Mouse (Mus musculus): ENCODE data around the gene Cyp2s1. TPM values are rescaled to one million over a fixed set of nuclear protein-coding genes. Genes with fewer than 3 reads are reported as not detected.

The Cyp2s1 gene
- polyA plus RNA-seq, 1 experiment from 2014 or later: 1.9 TPM

DNA sequence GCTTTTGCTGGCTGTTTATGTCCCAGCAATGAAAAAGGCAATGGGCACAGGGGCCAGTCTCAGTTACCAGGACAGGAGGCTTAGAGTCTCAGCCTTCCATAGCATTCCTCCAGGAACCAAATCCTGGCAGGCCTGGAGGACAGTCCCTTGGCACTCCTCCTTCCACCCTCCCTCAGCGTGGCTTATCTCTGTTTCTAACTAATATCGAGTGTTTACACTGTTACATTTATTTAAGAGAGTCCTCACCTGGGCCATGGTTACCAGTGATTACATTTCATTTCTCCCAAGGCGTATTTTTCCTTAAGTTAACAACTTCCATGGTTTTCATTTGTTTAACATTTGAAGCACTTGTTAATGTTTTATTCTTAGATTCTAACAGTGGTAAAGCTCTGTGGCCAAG is 28.2 kb upstream of the Cyp2s1 start:
- Histone ChIP-seq H3K9me3 (ENCODE audit: control insufficient read depth, low read length) (no peaks in the 10 kb centered on the region), H3K27ac (replicated peaks; ENCODE audit: low read depth, low read length) (no peak overlapping the region), H3K4me1 (ENCODE audit: control insufficient read depth, insufficient read depth, low read length) (no peaks in the 10 kb centered on the region), H3K4me2 (ENCODE audit: low read depth, severe bottlenecking) (no peak overlapping the region), H3K9ac (ENCODE audit: low read length) (no peak overlapping the region), H3K27me3 (ENCODE audit: control insufficient read depth, insufficient read depth, low read length) (no peaks in the 10 kb centered on the region), H3K4me3 (ENCODE audit: low read depth, low read length) (no peak overlapping the region), H3K36me3 (ENCODE audit: control insufficient read depth, insufficient read depth, low read length) (no peaks in the 10 kb centered on the region)
- ATAC-seq (ENCODE audit: insufficient number of reproducible peaks, low FRiP score, low TSS enrichment, low read depth) (no peak), DNase-seq (ENCODE audit: low spot score) (no peak)
- 78% methylated on average over 3 of the region's 3 CpGs for WGBS

DNA sequence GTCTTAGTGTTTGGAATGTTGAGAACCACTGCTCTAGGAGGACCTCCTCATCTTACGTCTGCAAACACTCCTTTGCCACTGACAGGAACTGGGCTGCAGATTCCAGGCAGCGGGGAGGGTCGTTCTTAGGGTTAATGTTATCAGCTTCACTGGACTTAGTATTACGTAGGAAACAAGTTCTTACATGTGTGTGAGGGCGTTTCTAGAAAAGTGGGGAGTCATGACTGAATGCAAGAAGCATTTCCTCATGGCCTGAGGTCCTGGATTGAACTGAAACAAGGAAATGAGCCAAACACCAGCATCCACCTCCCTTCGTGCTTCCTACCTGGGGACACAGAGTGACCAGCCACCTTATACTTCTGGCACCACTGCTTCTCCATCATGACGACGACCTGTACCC is 27.7 kb upstream of the Cyp2s1 start:
- DNase-seq (ENCODE audit: low spot score) (no peak), ATAC-seq (ENCODE audit: insufficient number of reproducible peaks, low FRiP score, low TSS enrichment, low read depth) (no peak)
- Histone ChIP-seq H3K9ac (ENCODE audit: low read length) (no peak overlapping the region), H3K4me2 (ENCODE audit: low read depth, severe bottlenecking) (no peak overlapping the region), H3K4me1 (ENCODE audit: control insufficient read depth, insufficient read depth, low read length) (no peaks in the 10 kb centered on the region), H3K9me3 (ENCODE audit: control insufficient read depth, low read length) (no peaks in the 10 kb centered on the region), H3K4me3 (ENCODE audit: low read depth, low read length) (no peak overlapping the region), H3K27ac (replicated peaks; ENCODE audit: low read depth, low read length) (no peak overlapping the region), H3K36me3 (ENCODE audit: control insufficient read depth, insufficient read depth, low read length) (no peaks in the 10 kb centered on the region), H3K27me3 (ENCODE audit: control insufficient read depth, insufficient read depth, low read length) (no peaks in the 10 kb centered on the region)
- WGBS: 64% methylated on average over 8 of the region's 8 CpGs

DNA sequence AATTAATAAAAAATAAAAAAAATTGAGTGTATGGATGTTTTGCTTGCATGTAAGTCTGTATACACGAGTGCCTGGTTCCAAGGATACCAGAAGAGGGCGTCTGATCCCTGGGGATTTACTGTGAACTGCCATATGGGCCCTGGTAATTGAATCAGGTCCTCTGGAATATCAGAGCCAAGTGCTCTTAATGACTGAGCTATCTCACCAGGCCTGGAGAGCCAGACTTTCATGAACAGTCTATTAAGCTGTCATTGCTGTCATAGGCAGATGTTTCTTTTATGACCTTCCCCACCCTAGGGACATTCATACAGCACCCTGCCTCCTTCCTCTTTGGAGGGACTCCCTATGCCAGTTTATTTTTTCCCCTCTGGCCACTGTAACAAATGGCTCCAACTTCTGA is 26.8 kb upstream of the Cyp2s1 start:
- Histone ChIP-seq H3K4me3 (ENCODE audit: low read depth, low read length) (no peak overlapping the region), H3K4me2 (ENCODE audit: low read depth, severe bottlenecking) (no peak overlapping the region), H3K4me1 (ENCODE audit: control insufficient read depth, insufficient read depth, low read length) (no peaks in the 10 kb centered on the region), H3K36me3 (ENCODE audit: control insufficient read depth, insufficient read depth, low read length) (no peaks in the 10 kb centered on the region), H3K27ac (replicated peaks; ENCODE audit: low read depth, low read length) (no peak overlapping the region), H3K9ac (ENCODE audit: low read length) (no peak overlapping the region), H3K9me3 (ENCODE audit: control insufficient read depth, low read length) (no peaks in the 10 kb centered on the region), H3K27me3 (ENCODE audit: control insufficient read depth, insufficient read depth, low read length) (no peaks in the 10 kb centered on the region)
- no peak for DNase-seq (ENCODE audit: low spot score)
- WGBS: 31% methylated on average over 2 of the region's 2 CpGs
- ATAC-seq (ENCODE audit: insufficient number of reproducible peaks, low FRiP score, low TSS enrichment, low read depth): no peak

DNA sequence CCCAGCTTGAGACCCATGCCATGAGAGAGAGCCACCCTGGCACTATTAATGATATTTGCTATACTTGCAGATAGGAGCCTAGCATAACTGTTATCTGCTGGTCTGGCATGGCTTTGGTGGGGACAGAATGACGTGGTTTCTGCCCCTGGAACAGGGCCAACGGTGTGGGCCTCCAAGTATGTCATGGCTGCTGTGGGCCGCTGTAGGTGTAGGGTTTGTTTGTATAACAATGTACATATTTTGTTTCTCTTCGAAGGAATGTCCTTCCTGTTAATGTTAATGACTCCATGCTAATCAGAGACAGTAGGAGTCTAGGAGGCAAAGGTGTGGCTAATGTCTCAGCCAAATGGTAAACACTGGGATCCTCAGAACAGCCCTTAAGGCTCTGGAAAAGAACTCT is 24.2 kb upstream of the Cyp2s1 start:
- WGBS: 80% methylated on average over 4 of the region's 4 CpGs
- no peak for DNase-seq (ENCODE audit: low spot score)
- Histone ChIP-seq H3K4me2 (ENCODE audit: low read depth, severe bottlenecking) (no peak overlapping the region), H3K4me1 (ENCODE audit: control insufficient read depth, insufficient read depth, low read length) (no peaks in the 10 kb centered on the region), H3K36me3 (ENCODE audit: control insufficient read depth, insufficient read depth, low read length) (no peaks in the 10 kb centered on the region), H3K9me3 (ENCODE audit: control insufficient read depth, low read length) (no peaks in the 10 kb centered on the region), H3K27ac (replicated peaks; ENCODE audit: low read depth, low read length) (no peak overlapping the region), H3K9ac (ENCODE audit: low read length) (no peak overlapping the region), H3K27me3 (ENCODE audit: control insufficient read depth, insufficient read depth, low read length) (no peaks in the 10 kb centered on the region), H3K4me3 (ENCODE audit: low read depth, low read length) (no peak overlapping the region)
- no peak for ATAC-seq (ENCODE audit: insufficient number of reproducible peaks, low FRiP score, low TSS enrichment, low read depth)

DNA sequence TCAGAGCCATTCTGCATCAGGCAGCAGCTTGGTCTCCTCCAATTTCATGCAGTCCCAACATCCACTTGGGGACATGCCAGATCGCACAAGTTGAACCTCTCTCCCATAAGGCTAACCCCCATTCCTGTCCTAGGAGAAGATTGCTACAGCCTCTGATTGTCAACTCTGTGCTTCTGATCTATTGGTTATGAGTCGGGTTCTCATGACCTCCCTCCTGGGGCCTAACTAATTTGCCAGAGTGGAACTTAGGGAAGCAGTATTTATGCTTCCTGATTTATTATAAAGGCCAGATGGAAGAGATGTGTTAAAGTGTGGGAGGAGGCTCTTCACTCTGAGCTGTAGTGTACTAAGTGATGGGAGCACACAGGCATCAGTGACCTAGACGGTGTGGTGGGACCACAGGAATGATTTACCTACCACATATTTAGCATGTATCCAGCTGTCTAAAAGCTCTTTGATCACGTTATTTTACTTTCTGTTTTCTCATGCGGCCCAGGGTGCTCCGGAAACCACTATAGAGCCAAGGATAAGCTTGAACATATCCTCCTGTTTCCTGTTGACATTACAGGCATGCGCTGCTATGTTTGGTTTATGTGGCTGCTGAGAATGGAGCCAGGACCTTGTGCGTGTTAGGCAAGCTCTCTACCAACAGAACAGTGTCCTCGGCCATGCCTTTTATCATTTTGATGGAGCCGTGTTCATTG is 18.6 kb upstream of the Cyp2s1 start:
- Histone ChIP-seq H3K27me3 (ENCODE audit: control insufficient read depth, insufficient read depth, low read length) (no peaks in the 10 kb centered on the region), H3K36me3 (ENCODE audit: control insufficient read depth, insufficient read depth, low read length) (no peaks in the 10 kb centered on the region), H3K4me1 (ENCODE audit: control insufficient read depth, insufficient read depth, low read length) (peaks cover 1% of the 10 kb centered on the region; the same call in 1 of the 2 replicates), H3K4me2 (ENCODE audit: low read depth, severe bottlenecking) (no peak overlapping the region), H3K9ac (ENCODE audit: low read length) (no peak overlapping the region), H3K4me3 (ENCODE audit: low read depth, low read length) (no peak overlapping the region), H3K9me3 (ENCODE audit: control insufficient read depth, low read length) (no peaks in the 10 kb centered on the region), H3K27ac (replicated peaks; ENCODE audit: low read depth, low read length) (no peak overlapping the region)
- ATAC-seq (ENCODE audit: insufficient number of reproducible peaks, low FRiP score, low TSS enrichment, low read depth) (no peak), DNase-seq (ENCODE audit: low spot score) (no peak)
- WGBS: 84% methylated on average over 10 of the region's 10 CpGs

DNA sequence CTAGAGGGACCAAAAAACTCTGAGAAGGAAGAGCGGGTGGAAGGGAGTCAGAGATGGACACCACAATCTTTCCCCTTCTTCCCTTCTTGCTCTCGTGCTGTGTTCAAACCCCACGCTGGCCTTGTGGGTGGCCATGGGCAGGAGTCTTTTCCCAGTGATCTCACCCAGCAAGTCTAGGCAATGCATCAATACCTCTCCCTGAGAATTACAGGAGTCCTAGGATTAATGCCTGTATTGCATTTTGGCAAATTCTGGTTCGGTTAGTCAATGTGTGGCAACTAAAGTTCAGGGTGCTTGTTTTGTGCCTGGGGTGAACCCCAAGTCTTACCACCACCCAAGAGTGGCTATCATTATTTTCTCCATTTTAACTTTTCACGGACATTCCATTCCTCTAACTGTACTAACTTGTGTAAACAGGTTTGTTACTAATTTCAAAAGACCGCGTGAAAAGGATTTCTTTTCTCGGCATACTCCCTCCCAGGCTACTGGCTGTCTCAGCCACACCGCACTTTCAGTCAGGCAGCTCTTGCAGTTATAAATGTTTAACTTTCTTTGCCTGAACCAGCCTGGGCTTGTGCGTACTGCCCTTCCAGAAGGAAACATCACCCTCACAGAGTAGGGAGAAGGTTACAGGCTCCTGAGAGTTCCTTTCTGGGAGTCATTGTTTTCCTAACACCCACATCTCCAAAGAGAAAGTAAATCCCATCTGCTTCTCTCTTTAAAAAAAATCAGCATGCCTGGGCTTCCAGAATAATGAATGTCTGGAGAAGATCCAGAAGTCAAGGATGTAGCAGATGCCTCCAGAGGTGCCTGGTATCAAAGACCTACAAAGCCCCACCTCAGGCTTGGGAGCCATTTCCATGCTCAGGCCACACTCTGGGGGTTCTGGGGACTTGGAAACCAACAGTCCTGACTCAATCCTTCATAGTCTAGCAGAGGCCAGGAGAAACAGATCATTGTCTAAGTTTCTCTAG is 15.1 kb upstream of the Cyp2s1 start:
- H3K27ac ChIP-seq (replicated peaks; ENCODE audit: low read depth, low read length): no peak overlapping the region
- 83% methylated on average over 10 of the region's 10 CpGs for WGBS
- no peak overlapping the region for H3K4me2 ChIP-seq (ENCODE audit: low read depth, severe bottlenecking)

DNA sequence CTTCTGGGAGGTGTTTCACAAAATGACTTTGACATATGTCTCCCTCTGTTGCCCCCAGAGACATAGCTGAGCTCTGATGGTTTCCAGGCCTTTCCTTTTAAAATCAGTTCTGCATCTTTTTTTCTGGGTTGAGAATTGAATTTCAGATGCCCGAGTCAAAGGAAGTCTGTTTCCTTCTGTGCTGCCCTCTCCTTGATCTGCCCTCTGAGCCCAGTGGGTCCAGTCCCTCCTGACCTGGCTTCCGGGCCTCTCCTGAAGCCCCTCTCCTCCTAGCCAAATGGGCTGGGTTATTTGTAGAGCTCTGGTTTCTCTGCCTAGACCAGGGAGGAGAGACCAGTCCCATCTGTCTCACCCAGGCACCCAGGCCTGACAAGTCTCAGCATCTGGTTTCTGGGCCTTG is 13.5 kb upstream of the Cyp2s1 start:
- Histone ChIP-seq H3K4me2 (ENCODE audit: low read depth, severe bottlenecking) (no peak overlapping the region), H3K4me1 (ENCODE audit: control insufficient read depth, insufficient read depth, low read length) (peaks cover 8% of the 10 kb centered on the region; the same call in 1 of the 2 replicates), H3K27me3 (ENCODE audit: control insufficient read depth, insufficient read depth, low read length) (no peaks in the 10 kb centered on the region), H3K9me3 (ENCODE audit: control insufficient read depth, low read length) (no peaks in the 10 kb centered on the region), H3K4me3 (ENCODE audit: low read depth, low read length) (no peak overlapping the region), H3K27ac (replicated peaks; ENCODE audit: low read depth, low read length) (peak overlapping the region; percentile 47; the same call in 1 of the 2 replicates), H3K9ac (ENCODE audit: low read length) (no peak overlapping the region), H3K36me3 (ENCODE audit: control insufficient read depth, insufficient read depth, low read length) (no peaks in the 10 kb centered on the region)
- 12% methylated on average over 2 of the region's 2 CpGs for WGBS
- DNase-seq (ENCODE audit: low spot score) (peak; percentile 33), ATAC-seq (ENCODE audit: insufficient number of reproducible peaks, low FRiP score, low TSS enrichment, low read depth) (0 out of 2 replicates have a peak, but pooled peaks have one; percentile 22)

More for the DNA sequence above, 15.1 kb upstream of the Cyp2s1 start:
- no peaks in the 10 kb centered on the region for H3K9me3 ChIP-seq (ENCODE audit: control insufficient read depth, low read length)
- ATAC-seq (ENCODE audit: insufficient number of reproducible peaks, low FRiP score, low TSS enrichment, low read depth) (no peak), DNase-seq (ENCODE audit: low spot score) (no peak)
- no peak overlapping the region for H3K9ac ChIP-seq (ENCODE audit: low read length)
- H3K27me3 ChIP-seq (ENCODE audit: control insufficient read depth, insufficient read depth, low read length): no peaks in the 10 kb centered on the region
- no peak overlapping the region for H3K4me3 ChIP-seq (ENCODE audit: low read depth, low read length)
- H3K4me1 ChIP-seq (ENCODE audit: control insufficient read depth, insufficient read depth, low read length): peaks cover 8% of the 10 kb centered on the region; the same call in 1 of the 2 replicates
- H3K36me3 ChIP-seq (ENCODE audit: control insufficient read depth, insufficient read depth, low read length): no peaks in the 10 kb centered on the region

DNA sequence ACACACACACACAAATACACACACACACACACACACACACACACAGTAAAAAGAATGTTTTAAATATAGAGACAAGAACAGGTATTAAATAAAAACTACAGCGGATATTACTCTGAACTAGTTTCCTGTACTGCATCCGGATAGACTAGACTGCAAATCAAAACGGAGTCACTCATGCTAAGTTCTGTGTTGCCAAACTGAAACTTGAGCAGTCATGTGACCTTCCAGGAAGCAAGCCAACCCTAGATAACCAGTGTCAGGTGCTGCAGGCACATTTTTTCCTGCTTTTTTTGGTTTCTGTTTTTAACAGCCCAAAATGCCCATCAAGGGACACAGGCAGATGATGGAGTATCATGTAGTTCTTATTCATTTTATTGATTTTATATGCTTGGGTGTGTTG is 10.5 kb upstream of the Cyp2s1 start:
- Histone ChIP-seq H3K36me3 (ENCODE audit: control insufficient read depth, insufficient read depth, low read length) (no peaks in the 10 kb centered on the region), H3K4me1 (ENCODE audit: control insufficient read depth, insufficient read depth, low read length) (peaks cover 8% of the 10 kb centered on the region; the same call in 1 of the 2 replicates), H3K9me3 (ENCODE audit: control insufficient read depth, low read length) (no peaks in the 10 kb centered on the region), H3K9ac (ENCODE audit: low read length) (no peak overlapping the region), H3K27me3 (ENCODE audit: control insufficient read depth, insufficient read depth, low read length) (no peaks in the 10 kb centered on the region), H3K4me2 (ENCODE audit: low read depth, severe bottlenecking) (no peak overlapping the region), H3K27ac (replicated peaks; ENCODE audit: low read depth, low read length) (no peak overlapping the region), H3K4me3 (ENCODE audit: low read depth, low read length) (no peak overlapping the region)
- ATAC-seq (ENCODE audit: insufficient number of reproducible peaks, low FRiP score, low TSS enrichment, low read depth) (no peak), DNase-seq (ENCODE audit: low spot score) (no peak)
- WGBS: 54% methylated on average over 3 of the region's 3 CpGs
